Mouse (Mus musculus): Measurements from ENCODE around the gene Smco2. TPM values are rescaled to one million over a fixed set of nuclear protein-coding genes. Genes with fewer than 3 reads are reported as not detected.

Gene Smco2
- total and polyA plus RNA-seq, 3 experiments, result not detected

DNA sequence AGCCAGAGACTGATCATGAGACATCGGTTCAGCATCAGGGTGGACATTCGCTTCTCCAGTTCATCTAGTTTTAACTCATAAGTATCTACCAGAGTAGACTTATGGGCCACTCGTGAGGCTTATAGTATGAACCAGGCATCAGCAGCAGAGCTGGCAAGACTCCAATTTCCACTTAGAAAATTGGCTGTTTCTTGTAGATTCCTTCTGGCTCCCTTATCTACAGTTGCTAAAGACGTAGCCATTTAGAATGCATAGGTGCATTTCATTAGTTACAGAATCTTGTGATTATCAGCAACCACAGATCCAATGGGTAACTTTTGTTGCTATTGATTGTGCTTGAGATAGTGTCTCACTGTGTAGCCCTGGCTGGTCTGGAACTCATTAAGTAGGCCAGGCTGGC lies 2.8 kb downstream of the Smco2 start (continued):
- no peak for TF ChIP-seq ZNF384 (IDR thresholded peaks at IDR 0.05; ENCODE audit: low read depth, low read length)
- no peak for TF ChIP-seq CTCF (IDR thresholded peaks at IDR 0.05 in 2 of 3, conservative IDR thresholded peaks at IDR 0.05 in 1 of 3; ENCODE audit: control insufficient read depth in 1 of 3, insufficient read depth in 1 of 3, low read depth in 2 of 3, low read length in 3 of 3, poor library complexity in 1 of 3, severe bottlenecking in 1 of 3)
- TF ChIP-seq JUND (IDR thresholded peaks at IDR 0.05; ENCODE audit: low read depth, low read length), result no peak
- TF ChIP-seq RAD21 (IDR thresholded peaks at IDR 0.05; ENCODE audit: low read depth, low read length), result no peak
- peak; percentile 13; the same call in 1 of the 2 replicates for TF ChIP-seq MAX (IDR thresholded peaks at IDR 0.05; ENCODE audit: low read length)
- TF ChIP-seq GATA1 (IDR thresholded peaks at IDR 0.05; ENCODE audit: low read depth, low read length), result peak; percentile 94
- no peak for TF ChIP-seq GABPA (IDR thresholded peaks at IDR 0.05; ENCODE audit: low read depth, low read length)
- TF ChIP-seq CHD2 (IDR thresholded peaks at IDR 0.05; ENCODE audit: low read length), result no peak; the same call in 1 of the 2 replicates
- TF ChIP-seq BHLHE40 (IDR thresholded peaks at IDR 0.05; ENCODE audit: borderline replicate concordance, low read depth, low read length), result no peak; the same call in 1 of the 2 replicates
- TF ChIP-seq USF1 (IDR thresholded peaks at IDR 0.05; ENCODE audit: low read depth, low read length), result no peak
- no peak for TF ChIP-seq POLR2AphosphoS2 (IDR thresholded peaks at IDR 0.05; ENCODE audit: low read length)
- no peak; the same call in 1 of the 2 replicates for TF ChIP-seq KAT2A (conservative IDR thresholded peaks at IDR 0.05; ENCODE audit: low read depth, low read length)
- no peak for TF ChIP-seq TBP (IDR thresholded peaks at IDR 0.05; ENCODE audit: low read depth, low read length)
- TF ChIP-seq TCF12 (IDR thresholded peaks at IDR 0.05; ENCODE audit: low read depth, low read length), result peak; percentile 86
- TF ChIP-seq NRF1 (IDR thresholded peaks at IDR 0.05; ENCODE audit: insufficient read depth, low read depth, low read length, poor library complexity, severe bottlenecking), result no peak
- TF ChIP-seq NELFE (IDR thresholded peaks at IDR 0.05; ENCODE audit: low read depth, low read length), result no peak
- peak; percentile 71 for TF ChIP-seq ETS1 (IDR thresholded peaks at IDR 0.05; ENCODE audit: low read depth, low read length)
- 0 out of 2 replicates have a peak, but pooled peaks have one; percentile 25 for TF ChIP-seq MXI1 (IDR thresholded peaks at IDR 0.05; ENCODE audit: low read depth, low read length)
- no peak for TF ChIP-seq ZMIZ1 (IDR thresholded peaks at IDR 0.05; ENCODE audit: low read depth, low read length)
- no peak for TF ChIP-seq POLR2AphosphoS5 (IDR thresholded peaks at IDR 0.05; ENCODE audit: borderline replicate concordance, low read depth, low read length)
- no peak for TF ChIP-seq UBTF (IDR thresholded peaks at IDR 0.05; ENCODE audit: borderline replicate concordance, insufficient read depth, low read depth, low read length)
- TF ChIP-seq ZC3H11A (IDR thresholded peaks at IDR 0.05; ENCODE audit: low read depth, low read length), result 0 out of 2 replicates have a peak, but pooled peaks have one; percentile 16
- TF ChIP-seq SIN3A (IDR thresholded peaks at IDR 0.05; ENCODE audit: low read length), result peak; percentile 64; the same call in 1 of the 2 replicates

DNA sequence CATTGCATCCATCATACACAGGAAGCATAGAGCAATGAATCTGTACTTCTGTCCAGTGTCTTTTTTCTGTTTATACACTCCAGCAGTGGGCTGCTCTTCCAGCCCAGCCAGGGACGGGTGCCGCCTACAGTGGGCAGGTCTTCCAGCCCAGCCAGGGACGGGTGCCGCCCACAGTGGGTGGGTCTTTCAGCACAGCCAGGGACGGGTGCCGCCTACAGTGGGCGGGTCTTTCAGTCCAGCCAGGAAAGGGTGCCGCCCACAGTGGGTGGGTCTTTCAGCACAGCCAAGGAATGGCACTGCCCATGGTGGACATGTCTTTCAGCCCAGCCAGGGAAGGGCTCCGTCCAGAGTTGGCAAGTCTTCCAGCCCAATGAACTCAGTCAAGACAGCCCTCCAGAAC lies 5.3 kb downstream of the Smco2 start:
- TF ChIP-seq HCFC1 (IDR thresholded peaks at IDR 0.05; ENCODE audit: low read depth, low read length) (no peak), TBP (IDR thresholded peaks at IDR 0.05; ENCODE audit: low read depth, low read length) (no peak), POLR2AphosphoS2 (IDR thresholded peaks at IDR 0.05; ENCODE audit: low read length) (no peak), TAL1 (IDR thresholded peaks at IDR 0.05; ENCODE audit: low read length) (no peak), MAFK (IDR thresholded peaks at IDR 0.05; ENCODE audit: borderline replicate concordance, low read depth, low read length) (no peak), E2F4 (IDR thresholded peaks at IDR 0.05; ENCODE audit: borderline replicate concordance, low read depth, low read length) (no peak), GATA1 (IDR thresholded peaks at IDR 0.05; ENCODE audit: low read depth, low read length) (no peak), CHD2 (IDR thresholded peaks at IDR 0.05; ENCODE audit: low read length) (no peak), USF2 (IDR thresholded peaks at IDR 0.05; ENCODE audit: borderline replicate concordance in 1 of 2, insufficient read depth in 1 of 2, low read depth in 1 of 2, low read length in 2 of 2) (no peak)
- Histone ChIP-seq H3K36me3 (ENCODE audit: control insufficient read depth in 1 of 2, insufficient read depth in 2 of 2, low read length in 2 of 2) (peaks cover 0 to 22% of the 10 kb centered on the region in 2 experiments; a peak in 2 of 4 replicates), H3K4me3 (ENCODE audit: control insufficient read depth in 1 of 2, insufficient read depth in 1 of 2, low read depth in 2 of 2, low read length in 2 of 2) (no peak overlapping the region), H3K4me1 (ENCODE audit: control insufficient read depth in 1 of 2, insufficient read depth in 2 of 2, low read length in 2 of 2) (peaks cover 18 to 23% of the 10 kb centered on the region in 2 experiments), H3K9ac (ENCODE audit: control insufficient read depth, low read depth, low read length, poor library complexity, severe bottlenecking) (no peak overlapping the region), H3K79me2 (ENCODE audit: control insufficient read depth, insufficient read depth, low read length, poor library complexity) (no peaks in the 10 kb centered on the region), H3K27ac (ENCODE audit: control insufficient read depth, low read depth, low read length) (no peak overlapping the region), H3K9me3 (replicated peaks; ENCODE audit: insufficient read depth, low read length) (no peaks in the 10 kb centered on the region), H3K27me3 (ENCODE audit: control insufficient read depth in 1 of 2, insufficient read depth in 2 of 2, low read length in 2 of 2) (no peaks in the 10 kb centered on the region)
- peak; percentile 49 for DNase-seq (ENCODE audit: low read depth, low spot score)
